Mouse (Mus musculus): ENCODE results near the gene Oaz2. TPM values are rescaled to one million over a fixed set of nuclear protein-coding genes. Genes with fewer than 3 reads are reported as not detected.

Gene Oaz2
- 285 TPM for polyA plus RNA-seq (2015; fragmentation: Illumina TruSeq; extraction: RNeasy Lipid Tissue Mini Kit (QIAGEN cat#74804); ENCODE audit: low read depth, low replicate concordance)

GRCm38 (mm10) chr9:65667701-65668100 is at the start of gene Oaz2:
Oaz2 (plus strand) TSS chr9:65668001.

GRCm38 (mm10) chr9:65629025-65629766 is 38.6 kb upstream of the Oaz2 start, which contains the start of gene Rbpms2:
Rbpms2 (plus strand) TSS chr9:65629648.

Other genes starting within 250 kb of the Oaz2 start
- not detected for gene Slc51b, start 245.0 kb upstream of the Oaz2 start, polyA plus RNA-seq (2015; fragmentation: Illumina TruSeq; extraction: RNeasy Lipid Tissue Mini Kit (QIAGEN cat#74804); ENCODE audit: low read depth, low replicate concordance)
- gene Mtfmt, start 232.2 kb upstream of the Oaz2 start, polyA plus RNA-seq (2015; fragmentation: Illumina TruSeq; extraction: RNeasy Lipid Tissue Mini Kit (QIAGEN cat#74804); ENCODE audit: low read depth, low replicate concordance): 16.7 TPM
- 34.6 TPM for gene Spg21, start 207.1 kb upstream of the Oaz2 start, polyA plus RNA-seq (2015; fragmentation: Illumina TruSeq; extraction: RNeasy Lipid Tissue Mini Kit (QIAGEN cat#74804); ENCODE audit: low read depth, low replicate concordance)
- 1.2 TPM for gene Ankdd1a, start 147.8 kb upstream of the Oaz2 start, polyA plus RNA-seq (2015; fragmentation: Illumina TruSeq; extraction: RNeasy Lipid Tissue Mini Kit (QIAGEN cat#74804); ENCODE audit: low read depth, low replicate concordance)
- 11.7 TPM for gene Plekho2, start 88.0 kb upstream of the Oaz2 start, polyA plus RNA-seq (2015; fragmentation: Illumina TruSeq; extraction: RNeasy Lipid Tissue Mini Kit (QIAGEN cat#74804); ENCODE audit: low read depth, low replicate concordance)
- not detected for gene Pif1, start 80.8 kb upstream of the Oaz2 start, polyA plus RNA-seq (2015; fragmentation: Illumina TruSeq; extraction: RNeasy Lipid Tissue Mini Kit (QIAGEN cat#74804); ENCODE audit: low read depth, low replicate concordance)
- gene Rbpms2, start 38.4 kb upstream of the Oaz2 start, polyA plus RNA-seq (2015; fragmentation: Illumina TruSeq; extraction: RNeasy Lipid Tissue Mini Kit (QIAGEN cat#74804); ENCODE audit: low read depth, low replicate concordance): 2.8 TPM
- gene Zfp609, start 159.6 kb downstream of the Oaz2 start, polyA plus RNA-seq (2015; fragmentation: Illumina TruSeq; extraction: RNeasy Lipid Tissue Mini Kit (QIAGEN cat#74804); ENCODE audit: low read depth, low replicate concordance): 14.7 TPM
- gene Pclaf, start 222.2 kb downstream of the Oaz2 start, polyA plus RNA-seq (2015; fragmentation: Illumina TruSeq; extraction: RNeasy Lipid Tissue Mini Kit (QIAGEN cat#74804); ENCODE audit: low read depth, low replicate concordance): 0.86 TPM
- gene Trip4, start 240.8 kb downstream of the Oaz2 start, polyA plus RNA-seq (2015; fragmentation: Illumina TruSeq; extraction: RNeasy Lipid Tissue Mini Kit (QIAGEN cat#74804); ENCODE audit: low read depth, low replicate concordance): 28.3 TPM
- 16.0 TPM for gene Csnk1g1, start 240.9 kb downstream of the Oaz2 start, polyA plus RNA-seq (2015; fragmentation: Illumina TruSeq; extraction: RNeasy Lipid Tissue Mini Kit (QIAGEN cat#74804); ENCODE audit: low read depth, low replicate concordance)